Mouse (Mus musculus) olfactory bulb, adult 2 months (tissue): ENCODE measurements around the gene Mrpl45.

ENCODE experiments used
- CTCF ChIP-seq: fragments of 200-500 bp; IDR thresholded peaks from 2 replicates; pipeline ENCODE4 v1.5.1; 2012; ENCODE audit warnings: low read depth, mild to moderate bottlenecking, low read length, moderate library complexity; ENCODE audit not compliant: insufficient read depth
- POLR2A ChIP-seq: fragments of 200-500 bp; IDR thresholded peaks from 2 replicates; pipeline ENCODE4 v1.6.1; 2012; ENCODE audit warnings: mild to moderate bottlenecking, low read depth, low read length, moderate library complexity; ENCODE audit not compliant: insufficient read depth

- no peak for TF ChIP-seq CTCF
- TF ChIP-seq POLR2A = no peak
Measured at GRCm38 (mm10) chr11:97285852-97286775, 29.4 kb upstream of the Mrpl45 start.
